Comparison of ENCODE assay signal across 8 mouse cellular contexts in genomic region chr9:114026261-114026934, GRCm38 (mm10). TPM values are rescaled to one million over a fixed set of nuclear protein-coding genes. Genes with fewer than 3 reads are reported as not detected.
DNase-seq lines count a peak whose midpoint lies in the region; ATAC-seq and TF ChIP-seq lines count a peak whose summit lies in the region.

No protein-coding gene starts in this region.

- peaks cover 6% of the 10 kb centered on the region for H3K9me3 ChIP-seq in G1E (replicated peaks)
- no peaks in the 10 kb centered on the region for H3K9me3 ChIP-seq in forebrain, embryonic 14.5 days (replicated peaks; ENCODE audit: control insufficient read depth, low read length)
- H3K9me3 ChIP-seq in neural tube, embryonic 15.5 days (replicated peaks) = no peaks in the 10 kb centered on the region

- peak overlapping the region; percentile 75 for H3K27ac ChIP-seq in forebrain, embryonic 14.5 days (ENCODE audit: low read depth, low read length)
- H3K27ac ChIP-seq in layer of hippocampus, adult 2 months = peak overlapping the region; percentile 88
- peak overlapping the region; percentile 85 for H3K27ac ChIP-seq in neural tube, embryonic 15.5 days (replicated peaks)

- no peak for TF ChIP-seq CTCF in G1E (IDR thresholded peaks at IDR 0.05; ENCODE audit: low read depth, low read length)
- TF ChIP-seq CTCF in layer of hippocampus, adult 2 months (conservative IDR thresholded peaks at IDR 0.05) = peak; percentile 20; the same call in 1 of the 2 replicates
- no peak for TF ChIP-seq CTCF in lung, adult 2 months (IDR thresholded peaks at IDR 0.05; ENCODE audit: insufficient read depth, low read length)

- ATAC-seq in G1E (ENCODE audit: extremely low read depth, insufficient number of reproducible peaks, low FRiP score, poor library complexity, severe bottlenecking) = no peak
- ATAC-seq in forebrain, embryonic 14.5 days = peak; percentile 98
- ATAC-seq in neural tube, embryonic 15.5 days (ENCODE audit: low FRiP score) = peak; percentile 96

- intact Hi-C loops in heart, postnatal 36 days (cut with DNase I) = no loop called here

- H3K4me3 ChIP-seq in G1E (ENCODE audit: low read depth, low read length) = peak overlapping the region; percentile 6; the same call in 1 of the 2 replicates
- peak overlapping the region; percentile 69 for H3K4me3 ChIP-seq in forebrain, embryonic 14.5 days (ENCODE audit: low read depth, low read length)
- H3K4me3 ChIP-seq in layer of hippocampus, adult 2 months = peak overlapping the region; percentile 80
- peak overlapping the region; percentile 57 for H3K4me3 ChIP-seq in lung, adult 2 months (replicated peaks; ENCODE audit: extremely low read depth, low read depth, low read length)
- peak overlapping the region; percentile 78 for H3K4me3 ChIP-seq in neural tube, embryonic 15.5 days (replicated peaks)

- H3K9ac ChIP-seq in forebrain, embryonic 14.5 days (ENCODE audit: low read length) = peak overlapping the region; percentile 76
- peak overlapping the region; percentile 78 for H3K9ac ChIP-seq in neural tube, embryonic 15.5 days (replicated peaks)

- no peak for TF ChIP-seq POLR2A in lung, adult 2 months (IDR thresholded peaks at IDR 0.05; ENCODE audit: borderline replicate concordance, extremely low read depth, low read depth, low read length)

- WGBS in forebrain, embryonic 14.5 days = under 1% methylated on average over 33 of the region's 52 CpGs
- 2% methylated on average over 52 of the region's 52 CpGs for WGBS in lung, adult 2 months
- 1% methylated on average over 50 of the region's 52 CpGs for WGBS in neural tube, embryonic 15.5 days

- H3K27me3 ChIP-seq in G1E (ENCODE audit: insufficient read depth, low read length) = peaks cover 2% of the 10 kb centered on the region; the same call in 1 of the 2 replicates
- H3K27me3 ChIP-seq in forebrain, embryonic 14.5 days (replicated peaks; ENCODE audit: control insufficient read depth, insufficient read depth, low read length) = no peaks in the 10 kb centered on the region
- no peaks in the 10 kb centered on the region for H3K27me3 ChIP-seq in neural tube, embryonic 15.5 days (replicated peaks)

- DNase-seq in G1E (ENCODE audit: low spot score) = no peak
- DNase-seq in cerebellum, adult 11 months = peak; percentile 88
- DNase-seq in forebrain, embryonic 14.5 days (ENCODE audit: low spot score) = peak; percentile 96
- DNase-seq in heart, postnatal 36 days = peak; percentile 18 to 20
- DNase-seq in layer of hippocampus, adult 2 months (ENCODE audit: low spot score in 2 of 2) = peak; percentile 86 to 90
- DNase-seq in lung, adult 2 months = peak; percentile 48
- peak; percentile 83 for DNase-seq in testis, postnatal 10 days (ENCODE audit: low spot score)

- H3K4me2 ChIP-seq in forebrain, embryonic 14.5 days (ENCODE audit: low read length) = peak overlapping the region; percentile 70
- H3K4me2 ChIP-seq in neural tube, embryonic 15.5 days = peak overlapping the region; percentile 67

- H3K36me3 ChIP-seq in G1E (replicated peaks) = no peaks in the 10 kb centered on the region
- H3K36me3 ChIP-seq in forebrain, embryonic 14.5 days (ENCODE audit: control insufficient read depth, insufficient read depth, low read length) = no peaks in the 10 kb centered on the region
- H3K36me3 ChIP-seq in neural tube, embryonic 15.5 days = no peaks in the 10 kb centered on the region

- peaks cover 5% of the 10 kb centered on the region; the same call in 1 of the 2 replicates for H3K4me1 ChIP-seq in G1E (ENCODE audit: insufficient read depth, low read depth, low read length)
- H3K4me1 ChIP-seq in forebrain, embryonic 14.5 days (ENCODE audit: control insufficient read depth, insufficient read depth, low read length) = peaks cover 8% of the 10 kb centered on the region
- H3K4me1 ChIP-seq in lung, adult 2 months (ENCODE audit: control insufficient read depth, insufficient read depth, low read length) = no peaks in the 10 kb centered on the region
- peaks cover 17% of the 10 kb centered on the region for H3K4me1 ChIP-seq in neural tube, embryonic 15.5 days

RNA-seq across cellular contexts. Expression of gene Fbxl2, which starts 19.6 kb away (rescaled TPM):
- total RNA-seq in G1E (2014; fragmentation: Nextera tagmentation) (0.29 and 0.38 TPM in 2 replicates), G1E (2017) (0.16 and 0.17 TPM in 2 replicates)
- polyA plus RNA-seq in G1E (2012) = 0.11 and 0.12 TPM in 2 replicates
- polyA plus RNA-seq in forebrain, embryonic 14.5 days (2014; fragmentation: Nextera tagmentation; extraction: Ambion mirVana) = 22.0 and 23.7 TPM in 2 replicates
- 1 to 10 TPM in 1 of 2 experiments, under 1 TPM in 1; 0.43 to 1.0 TPM for total RNA-seq in heart, postnatal 36 days (2021)
- 10 to 100 TPM; 33.8 to 34.9 TPM for total RNA-seq in layer of hippocampus, adult 2 months (2021)
- 5.3 and 5.6 TPM in 2 replicates for polyA plus RNA-seq in lung, adult 2 months (2012; rRNA removed)
- polyA plus RNA-seq in neural tube, embryonic 15.5 days (2015; fragmentation: Nextera tagmentation; extraction: Ambion mirVana) = 21.2 and 28.4 TPM in 2 replicates

RNA-seq across cellular contexts. Expression of gene Susd5, which starts 30.5 kb away (rescaled TPM):
- total RNA-seq in G1E (2014; fragmentation: Nextera tagmentation) (not detected in 2 replicates), G1E (2017) (0.06 and 0.16 TPM in 2 replicates)
- not detected in 2 replicates for polyA plus RNA-seq in G1E (2012)
- 0.05 TPM in 1 of 2 replicates, not detected in the other for polyA plus RNA-seq in forebrain, embryonic 14.5 days (2014; fragmentation: Nextera tagmentation; extraction: Ambion mirVana)
- 1 to 10 TPM; 1.2 to 1.4 TPM for total RNA-seq in heart, postnatal 36 days (2021)
- 1 to 10 TPM; 3.0 to 3.3 TPM for total RNA-seq in layer of hippocampus, adult 2 months (2021)
- polyA plus RNA-seq in lung, adult 2 months (2012; rRNA removed) = 0.37 and 0.79 TPM in 2 replicates
- 2.1 and 3.1 TPM in 2 replicates for polyA plus RNA-seq in neural tube, embryonic 15.5 days (2015; fragmentation: Nextera tagmentation; extraction: Ambion mirVana)

Comparison
In these comparisons a context has a peak if more than half of its experiments do, and no peak if none do; other contexts are left out.
1. H3K4me3 ChIP-seq: peak in every context shown above with its lines; median percentile 80 in layer of hippocampus, adult 2 months; 78 in neural tube, embryonic 15.5 days; 69 in forebrain, embryonic 14.5 days; 57 in lung, adult 2 months; 6 in G1E.